Mouse (Mus musculus) liver, adult 2 months (tissue): ENCODE measurements around the gene Tmc3. TPM values are rescaled to one million over a fixed set of nuclear protein-coding genes. Genes with fewer than 3 reads are reported as not detected.

Source experiments
- DNase-seq: peaks from one replicate; pipeline ENCODE4 v3.0.0-alpha.2; 2011; ENCODE audit warnings: low read depth, low spot score; ENCODE audit errors: extremely low read depth
- H3K27ac ChIP-seq: fragments of 200-500 bp; replicated peaks from 2 replicates; pipeline ENCODE4 v1.5.1; 2012; ENCODE audit warnings: low read depth, mild to moderate bottlenecking, control low read depth, inconsistent platforms, low read length; ENCODE audit not compliant: insufficient read depth
- H3K27me3 ChIP-seq: fragments of 200-500 bp; 2 replicates; pipeline ENCODE4 v1.6.1; 2012; ENCODE audit warnings: mild to moderate bottlenecking, moderate library complexity, low read length, inconsistent platforms; ENCODE audit not compliant: control insufficient read depth, insufficient read depth
- H3K36me3 ChIP-seq: fragments of 200-500 bp; 2 replicates; pipeline ENCODE4 v1.6.1; 2012; ENCODE audit warnings: low read length, inconsistent platforms; ENCODE audit not compliant: control insufficient read depth, insufficient read depth
- H3K4me1 ChIP-seq: fragments of 200-500 bp; 2 replicates; pipeline ENCODE4 v1.6.1; 2011; ENCODE audit warnings: low read length; ENCODE audit not compliant: control insufficient read depth, insufficient read depth
- H3K4me3 ChIP-seq: fragments of 200-500 bp; 2 replicates; pipeline ENCODE4 v1.5.1; 2011; ENCODE audit warnings: low read depth, mild to moderate bottlenecking, control low read depth, low read length, moderate library complexity; ENCODE audit not compliant: insufficient read depth
- H3K79me2 ChIP-seq: fragments of 200-500 bp; 2 replicates; pipeline ENCODE4 v1.6.1; 2012; ENCODE audit warnings: inconsistent platforms, mild to moderate bottlenecking, low read length, moderate library complexity; ENCODE audit not compliant: control insufficient read depth, insufficient read depth
- H3K9ac ChIP-seq: fragments of 200-500 bp; 2 replicates; pipeline ENCODE4 v1.6.1; 2012; ENCODE audit warnings: low read depth, mild to moderate bottlenecking, control low read depth, inconsistent platforms, low read length
- CTCF ChIP-seq: fragments of 200-500 bp; IDR thresholded peaks from 2 replicates; pipeline ENCODE4 v1.5.1; 2011; ENCODE audit warnings: low read depth, low read length, control low read depth
- POLR2A ChIP-seq: fragments of 200-500 bp; IDR thresholded peaks from 2 replicates; pipeline ENCODE4 v1.6.1; 2011; ENCODE audit warnings: low read length, control low read depth; ENCODE audit not compliant: insufficient read depth; ENCODE audit errors: extremely low read depth
- WGBS: fragments of 180-500 bp; shearing (Covaris S2); methylation state at CpG from one replicate; pipeline ENCODE4 v1.1.7; 2018; 5-methylcytosine and 5-hydroxymethylcytosine counted together
- polyA plus RNA-seq: library from polyadenylated mRNA; depleted of rRNA; stranded (reverse); fragments of >200 nt; gene quantifications from 2 replicates; pipeline ENCODE4 v1.2.3, GENCODE M21; 2012; rRNA removed
- total RNA-seq: library from RNA; depleted of rRNA; stranded (reverse); fragments of >200 nt; gene quantifications from 2 replicates; pipeline ENCODE4 v1.2.3, GENCODE M21; 2014; rRNA removed

Gene Tmc3
- total RNA-seq (0.20 and 0.28 TPM in 2 replicates), polyA plus RNA-seq (0.06 and 0.15 TPM in 2 replicates)

GRCm38 (mm10) chr7:83584639-83585471, at the start of gene Tmc3:
TSS of gene Tmc3 (plus strand) at chr7:83584927.
- Histone ChIP-seq H3K79me2 (no peaks in the 10 kb centered on the region), H3K9ac (no peak within 1 kb of the TSS), H3K27ac (no peak within 1 kb of the TSS), H3K4me1 (no peaks in the 10 kb centered on the region; the same call in 1 of the 2 replicates), H3K27me3 (0 out of 2 replicates have a peak, but pooled peaks cover 2% of the 10 kb centered on the region), H3K36me3 (no peaks in the 10 kb centered on the region), H3K4me3 (no peak within 1 kb of the TSS)
- DNase-seq, result no peak
- TF ChIP-seq CTCF (no peak), POLR2A (no peak)
- 64% methylated on average over 11 of the region's 11 CpGs for WGBS

GRCm38 (mm10) chr7:83541536-83542169, 43.1 kb upstream of the Tmc3 start:
- no peaks in the 10 kb centered on the region for H3K79me2 ChIP-seq
- no peak overlapping the region for H3K4me3 ChIP-seq
- DNase-seq, result no peak
- no peaks in the 10 kb centered on the region for H3K4me1 ChIP-seq
- 80% methylated on average over 5 of the region's 5 CpGs for WGBS
- no peaks in the 10 kb centered on the region for H3K36me3 ChIP-seq
- H3K27ac ChIP-seq, result no peak overlapping the region
- TF ChIP-seq POLR2A, result no peak
- no peak for TF ChIP-seq CTCF
- no peaks in the 10 kb centered on the region for H3K27me3 ChIP-seq
- H3K9ac ChIP-seq, result no peak overlapping the region

- no peak for DNase-seq
- no peak for TF ChIP-seq CTCF
- no peak for TF ChIP-seq POLR2A
- H3K4me3 ChIP-seq, result no peak overlapping the region
- H3K9ac ChIP-seq, result no peak overlapping the region
- WGBS, result 48% methylated on average over 7 of the region's 7 CpGs
- no peaks in the 10 kb centered on the region for H3K4me1 ChIP-seq
- H3K36me3 ChIP-seq, result no peaks in the 10 kb centered on the region
- H3K27me3 ChIP-seq, result no peaks in the 10 kb centered on the region
- no peak overlapping the region for H3K27ac ChIP-seq
- no peaks in the 10 kb centered on the region for H3K79me2 ChIP-seq
Observed at GRCm38 (mm10) chr7:83548686-83549352, 35.9 kb upstream of the Tmc3 start.

GRCm38 (mm10) chr7:83549353-83549774, 35.4 kb upstream of the Tmc3 start:
- H3K36me3 ChIP-seq, result no peaks in the 10 kb centered on the region
- H3K79me2 ChIP-seq, result no peaks in the 10 kb centered on the region
- H3K27me3 ChIP-seq, result no peaks in the 10 kb centered on the region
- no peaks in the 10 kb centered on the region for H3K4me1 ChIP-seq
- whole genome bisulfite sequencing, result 60% methylated on average over 7 of the region's 7 CpGs
- H3K4me3 ChIP-seq, result no peak overlapping the region
- DNase-seq, result no peak
- no peak overlapping the region for H3K9ac ChIP-seq
- H3K27ac ChIP-seq, result no peak overlapping the region
- no peak for TF ChIP-seq CTCF
- TF ChIP-seq POLR2A, result no peak

GRCm38 (mm10) chr7:83549951-83550407, 34.7 kb upstream of the Tmc3 start:
- TF ChIP-seq CTCF (peak; percentile 43), POLR2A (no peak)
- DNase-seq, result peak; percentile 12
- WGBS, result 60% methylated on average over 5 of the region's 5 CpGs

More at GRCm38 (mm10) chr7:83549951-83550407, 34.7 kb upstream of the Tmc3 start:
- Histone ChIP-seq H3K9ac (no peak overlapping the region), H3K27me3 (no peaks in the 10 kb centered on the region), H3K27ac (no peak overlapping the region), H3K4me1 (no peaks in the 10 kb centered on the region), H3K36me3 (no peaks in the 10 kb centered on the region), H3K4me3 (no peak overlapping the region), H3K79me2 (no peaks in the 10 kb centered on the region)
